Mouse (Mus musculus) neutrophil, adult 65 days (primary cell): ENCODE data around the gene Sgo2a. TPM values are rescaled to one million over a fixed set of nuclear protein-coding genes. Genes with fewer than 3 reads are reported as not detected.

ENCODE experiments used
- total RNA-seq: library from RNA; stranded (reverse); gene quantifications from 2 replicates; pipeline ENCODE4 v1.2.4, GENCODE M21; 2023

Gene Sgo2a
- 13.0 and 13.7 TPM in 2 replicates for total RNA-seq

GRCm38 (mm10) chr1:57995432-57996132 is at the start of gene Sgo2a:
Sgo2a (plus strand) TSS chr1:57995971.

GRCm38 (mm10) chr1:58018856-58019255 is 23.1 kb downstream of the Sgo2a start, which contains the start of gene Kctd18:
Kctd18 (minus strand) TSS chr1:58018956.

GRCm38 (mm10) chr1:58029636-58030117 is 33.9 kb downstream of the Sgo2a start, which contains the start of gene Aox1:
Aox1 (plus strand) TSS chr1:58029931.

Other genes with a start within 250 kb of the Sgo2a start
- not detected in 2 replicates for gene Spats2l, start 221.8 kb upstream of the Sgo2a start, total RNA-seq
- 21.7 and 29.3 TPM in 2 replicates for gene Kctd18, start 23.0 kb downstream of the Sgo2a start, total RNA-seq
- 0.35 and 0.39 TPM in 2 replicates for gene Aox1, start 34.0 kb downstream of the Sgo2a start, total RNA-seq
- 0.13 TPM in 1 of 2 replicates, not detected in the other for gene Aox3, start 117.2 kb downstream of the Sgo2a start, total RNA-seq
- not detected in 2 replicates for gene Aox4, start 214.4 kb downstream of the Sgo2a start, total RNA-seq